Mouse (Mus musculus): ENCODE results near the gene Hist1h4h.

- TF ChIP-seq CTCF (IDR thresholded peaks at IDR 0.05; ENCODE audit: borderline replicate concordance, control insufficient read depth, extremely low read depth, insufficient read depth, low read length, poor library complexity) (no peak), POLR2A (IDR thresholded peaks at IDR 0.05; ENCODE audit: control insufficient read depth, extremely low read depth, insufficient read depth, low read length, poor library complexity) (no peak)
Measured at GRCm38 (mm10) chr13:23521703-23522102, 9.1 kb upstream of the Hist1h4h start.
